Mouse (Mus musculus): ENCODE measurements around the gene Cln5. TPM values are rescaled to one million over a fixed set of nuclear protein-coding genes. Genes with fewer than 3 reads are reported as not detected.

Gene Cln5
- total and polyA plus RNA-seq, 3 experiments: 12.7 to 20.3 (median 19.1) TPM

DNA sequence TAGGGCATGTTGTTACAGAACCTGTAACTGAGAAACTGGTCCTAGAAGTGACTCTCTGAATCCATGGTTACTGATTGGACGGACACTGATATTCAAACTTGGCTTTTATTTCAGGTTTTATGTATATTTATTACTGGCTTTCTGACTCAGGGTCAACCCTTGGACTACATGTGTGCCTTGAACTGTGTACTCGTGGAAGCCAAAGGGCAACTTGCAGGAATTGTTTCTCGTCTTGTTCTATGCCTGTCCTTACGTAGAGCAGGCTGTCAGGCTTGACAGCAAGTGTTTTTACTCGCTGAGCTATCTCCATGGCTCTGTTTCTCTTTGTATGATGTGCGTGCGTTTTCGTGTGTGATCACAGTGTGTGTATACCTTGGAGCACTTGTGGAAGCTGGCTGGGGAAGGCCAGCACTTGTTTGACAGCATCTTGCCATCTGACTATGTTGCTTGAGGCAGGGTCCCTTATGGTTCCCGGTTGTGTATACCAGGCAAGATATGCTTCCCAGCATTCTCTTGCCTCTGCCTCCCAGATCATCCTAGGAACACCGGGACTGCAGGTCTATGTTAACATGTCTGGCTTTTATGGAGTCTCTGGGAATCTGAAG is 32.8 kb downstream of the Cln5 start:
- TF ChIP-seq EP300 (IDR thresholded peaks at IDR 0.05; ENCODE audit: insufficient read depth, low read depth, low read length) (no peak), CTCF (IDR thresholded peaks at IDR 0.05) (no peak), POLR2A (IDR thresholded peaks at IDR 0.05; ENCODE audit: insufficient read depth, low read depth, low read length) (no peak)
- Histone ChIP-seq H3K36me3 (ENCODE audit: control insufficient read depth, insufficient read depth, low read length) (peaks cover 3% of the 10 kb centered on the region; the same call in 1 of the 2 replicates), H3K4me1 (ENCODE audit: control insufficient read depth, insufficient read depth, low read length) (no peaks in the 10 kb centered on the region), H3K4me3 (no peak overlapping the region), H3K9ac (ENCODE audit: low read depth, low read length) (no peak overlapping the region), H3K79me2 (replicated peaks; ENCODE audit: control insufficient read depth, insufficient read depth, low read length) (peaks cover 3% of the 10 kb centered on the region; the same call in 1 of the 2 replicates), H3K27me3 (ENCODE audit: control insufficient read depth, insufficient read depth, low read length) (no peaks in the 10 kb centered on the region), H3K27ac (no peak overlapping the region)
- 80% methylated on average over 10 of the region's 10 CpGs for WGBS
- intact Hi-C loops (cut with DNase I): no loop called here
- no peak for DNase-seq

DNA sequence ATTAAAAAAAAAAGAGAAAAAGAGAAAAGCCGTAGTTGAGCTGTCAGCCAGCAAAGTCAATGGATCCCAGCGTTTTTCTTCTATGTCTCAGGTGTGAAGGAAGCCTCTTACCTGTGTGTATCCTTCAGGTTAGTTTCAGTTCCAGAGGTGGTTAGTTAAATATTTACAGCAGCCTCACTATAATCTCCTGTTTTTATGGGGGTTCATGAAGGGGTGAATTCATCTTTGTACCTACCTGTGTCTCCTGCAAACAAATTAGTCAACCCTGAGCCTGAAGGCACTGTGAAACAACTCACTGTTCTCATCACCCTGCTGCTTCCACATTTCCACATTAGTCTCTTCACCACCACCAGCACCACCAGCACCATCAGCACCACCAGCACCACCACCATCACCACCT is 36.3 kb downstream of the Cln5 start:
- DNase-seq: no peak
- Histone ChIP-seq H3K4me3 (no peak overlapping the region), H3K27ac (no peak overlapping the region), H3K4me1 (ENCODE audit: control insufficient read depth, insufficient read depth, low read length) (no peaks in the 10 kb centered on the region), H3K79me2 (replicated peaks; ENCODE audit: control insufficient read depth, insufficient read depth, low read length) (no peaks in the 10 kb centered on the region), H3K9ac (ENCODE audit: low read depth, low read length) (no peak overlapping the region), H3K36me3 (ENCODE audit: control insufficient read depth, insufficient read depth, low read length) (no peaks in the 10 kb centered on the region), H3K27me3 (ENCODE audit: control insufficient read depth, insufficient read depth, low read length) (no peaks in the 10 kb centered on the region)
- WGBS: 97% methylated on average over 2 of the region's 2 CpGs
- TF ChIP-seq CTCF (IDR thresholded peaks at IDR 0.05) (no peak), EP300 (IDR thresholded peaks at IDR 0.05; ENCODE audit: insufficient read depth, low read depth, low read length) (no peak), POLR2A (IDR thresholded peaks at IDR 0.05; ENCODE audit: insufficient read depth, low read depth, low read length) (no peak)
- intact Hi-C loops (cut with DNase I): no loop called here

DNA sequence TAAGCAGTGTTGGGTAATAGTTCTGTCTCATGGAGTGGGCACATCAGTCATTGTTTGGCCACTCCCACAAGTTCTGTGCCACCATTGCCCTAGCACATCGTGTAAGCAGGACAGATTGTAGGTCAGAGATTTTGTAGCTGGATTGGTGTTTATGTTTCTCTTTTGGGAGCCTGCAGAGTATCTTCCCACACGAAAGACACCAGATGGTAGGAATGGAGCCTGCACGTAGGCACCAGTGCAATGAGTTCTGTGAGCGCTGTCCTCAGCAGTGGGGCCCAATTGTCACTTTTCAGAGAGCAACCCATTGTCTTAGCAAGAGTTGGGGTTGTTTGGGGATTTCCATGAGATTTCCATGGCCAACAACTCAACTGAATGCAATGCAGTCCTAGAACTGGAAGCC is 40.0 kb downstream of the Cln5 start:
- Histone ChIP-seq H3K27ac (no peak overlapping the region), H3K27me3 (ENCODE audit: control insufficient read depth, insufficient read depth, low read length) (no peaks in the 10 kb centered on the region), H3K4me3 (no peak overlapping the region), H3K9ac (ENCODE audit: low read depth, low read length) (no peak overlapping the region), H3K4me1 (ENCODE audit: control insufficient read depth, insufficient read depth, low read length) (no peaks in the 10 kb centered on the region), H3K79me2 (replicated peaks; ENCODE audit: control insufficient read depth, insufficient read depth, low read length) (no peaks in the 10 kb centered on the region), H3K36me3 (ENCODE audit: control insufficient read depth, insufficient read depth, low read length) (0 out of 2 replicates have a peak, but pooled peaks cover 2% of the 10 kb centered on the region)
- intact Hi-C loops (cut with DNase I): no loop called here
- no peak for TF ChIP-seq EP300 (IDR thresholded peaks at IDR 0.05; ENCODE audit: insufficient read depth, low read depth, low read length)
- TF ChIP-seq POLR2A (IDR thresholded peaks at IDR 0.05; ENCODE audit: insufficient read depth, low read depth, low read length): no peak
- TF ChIP-seq CTCF (IDR thresholded peaks at IDR 0.05): no peak
- 90% methylated on average over 4 of the region's 4 CpGs for WGBS
- no peak for DNase-seq

DNA sequence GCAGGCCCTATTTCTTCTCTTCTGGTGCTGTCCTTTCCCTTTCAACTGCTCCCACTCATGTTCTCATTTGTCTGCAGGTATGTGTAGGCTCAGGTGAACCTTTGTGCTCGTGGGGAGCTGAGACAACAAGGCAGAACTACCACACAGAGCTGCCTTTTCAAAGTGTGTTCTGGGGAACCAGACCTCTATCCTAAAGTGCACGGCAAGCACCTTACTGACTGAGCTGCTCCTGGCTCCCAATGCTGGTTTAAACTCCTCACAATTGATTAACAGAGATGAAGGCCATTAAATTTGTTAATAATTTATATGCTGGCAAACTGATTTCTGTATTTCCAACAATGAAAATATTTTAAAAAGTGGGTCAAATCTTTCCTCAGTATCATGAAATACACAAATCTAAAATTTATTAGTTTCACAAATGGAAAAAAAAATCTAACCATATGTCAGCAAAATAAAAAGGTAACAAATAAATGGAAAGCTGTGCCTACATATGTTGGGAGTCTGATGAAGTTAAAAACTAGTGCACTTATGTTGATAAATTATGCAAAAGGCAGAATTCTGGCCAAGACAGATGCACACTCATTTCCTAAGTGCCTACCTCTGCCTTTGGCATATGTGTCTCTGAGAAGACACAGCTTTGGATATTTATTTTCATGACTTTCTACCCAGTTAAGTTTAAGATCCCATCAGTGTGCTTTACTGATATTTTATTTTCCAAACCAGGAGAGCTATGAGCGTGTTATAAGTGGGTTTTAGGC is 42.8 kb downstream of the Cln5 start:
- Histone ChIP-seq H3K27me3 (ENCODE audit: control insufficient read depth, insufficient read depth, low read length) (no peaks in the 10 kb centered on the region), H3K9ac (ENCODE audit: low read depth, low read length) (no peak overlapping the region), H3K4me3 (no peak overlapping the region), H3K79me2 (replicated peaks; ENCODE audit: control insufficient read depth, insufficient read depth, low read length) (no peaks in the 10 kb centered on the region), H3K36me3 (ENCODE audit: control insufficient read depth, insufficient read depth, low read length) (0 out of 2 replicates have a peak, but pooled peaks cover 2% of the 10 kb centered on the region), H3K4me1 (ENCODE audit: control insufficient read depth, insufficient read depth, low read length) (no peaks in the 10 kb centered on the region), H3K27ac (no peak overlapping the region)
- intact Hi-C loops (cut with DNase I): no loop called here
- no peak for DNase-seq
- WGBS: 95% methylated on average over 3 of the region's 3 CpGs
- TF ChIP-seq CTCF (IDR thresholded peaks at IDR 0.05) (no peak), POLR2A (IDR thresholded peaks at IDR 0.05; ENCODE audit: insufficient read depth, low read depth, low read length) (no peak), EP300 (IDR thresholded peaks at IDR 0.05; ENCODE audit: insufficient read depth, low read depth, low read length) (no peak)

DNA sequence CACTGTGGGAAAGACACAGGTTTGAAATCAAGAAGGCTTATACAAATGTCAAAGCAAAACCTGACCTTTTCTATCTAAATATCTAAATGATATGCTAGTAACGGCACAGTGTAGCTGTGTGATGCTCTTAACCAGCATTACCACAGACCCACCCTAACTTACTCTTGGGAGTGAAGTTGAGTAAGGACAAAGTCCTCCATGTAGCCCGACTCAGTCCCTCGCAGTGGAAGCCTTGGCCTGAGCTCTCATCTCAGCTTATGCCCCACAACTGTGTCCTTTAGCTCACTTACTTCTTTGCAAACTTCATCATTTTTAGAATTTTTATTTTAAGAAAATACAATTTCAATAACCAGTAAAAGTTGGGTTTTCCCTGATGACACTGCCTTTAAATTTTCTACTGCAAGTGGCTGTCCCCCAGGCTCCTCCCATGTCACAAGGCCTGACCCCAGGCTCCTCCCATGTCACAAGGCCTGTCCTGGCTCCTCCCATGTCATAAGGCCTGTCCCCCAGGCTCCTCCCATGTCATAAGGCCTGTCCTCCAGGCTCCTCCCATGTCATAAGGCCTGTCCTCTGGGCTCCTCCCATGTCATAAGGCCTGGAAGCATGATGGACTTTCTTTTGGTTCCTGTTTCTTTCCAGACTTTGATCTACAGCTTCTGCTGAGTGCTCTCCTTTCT is 45.1 kb downstream of the Cln5 start:
- Histone ChIP-seq H3K4me3 (no peak overlapping the region), H3K9ac (ENCODE audit: low read depth, low read length) (no peak overlapping the region), H3K27ac (no peak overlapping the region), H3K79me2 (replicated peaks; ENCODE audit: control insufficient read depth, insufficient read depth, low read length) (no peaks in the 10 kb centered on the region), H3K4me1 (ENCODE audit: control insufficient read depth, insufficient read depth, low read length) (no peaks in the 10 kb centered on the region), H3K36me3 (ENCODE audit: control insufficient read depth, insufficient read depth, low read length) (0 out of 2 replicates have a peak, but pooled peaks cover 2% of the 10 kb centered on the region), H3K27me3 (ENCODE audit: control insufficient read depth, insufficient read depth, low read length) (no peaks in the 10 kb centered on the region)
- WGBS: 98% methylated on average over 3 of the region's 3 CpGs
- intact Hi-C loops (cut with DNase I): no loop called here
- DNase-seq: no peak
- TF ChIP-seq EP300 (IDR thresholded peaks at IDR 0.05; ENCODE audit: insufficient read depth, low read depth, low read length) (no peak), POLR2A (IDR thresholded peaks at IDR 0.05; ENCODE audit: insufficient read depth, low read depth, low read length) (no peak), CTCF (IDR thresholded peaks at IDR 0.05) (no peak)

All from heart, adult 2 months (tissue).